Mouse (Mus musculus) ovary, postnatal 36 days (tissue): Measurements from ENCODE around the gene Gpr180.
"Not testable (repeated sequence)": the region's sequence is repeated elsewhere in the genome, so short reads cannot be mapped to it uniquely, and the experiment has no call there.

ENCODE experiments used
- DNase-seq: peaks from one replicate; pipeline ENCODE4 v3.0.0; 2022; ENCODE audit warnings: low spot score, mixed read lengths

Gene Gpr180

DNA sequence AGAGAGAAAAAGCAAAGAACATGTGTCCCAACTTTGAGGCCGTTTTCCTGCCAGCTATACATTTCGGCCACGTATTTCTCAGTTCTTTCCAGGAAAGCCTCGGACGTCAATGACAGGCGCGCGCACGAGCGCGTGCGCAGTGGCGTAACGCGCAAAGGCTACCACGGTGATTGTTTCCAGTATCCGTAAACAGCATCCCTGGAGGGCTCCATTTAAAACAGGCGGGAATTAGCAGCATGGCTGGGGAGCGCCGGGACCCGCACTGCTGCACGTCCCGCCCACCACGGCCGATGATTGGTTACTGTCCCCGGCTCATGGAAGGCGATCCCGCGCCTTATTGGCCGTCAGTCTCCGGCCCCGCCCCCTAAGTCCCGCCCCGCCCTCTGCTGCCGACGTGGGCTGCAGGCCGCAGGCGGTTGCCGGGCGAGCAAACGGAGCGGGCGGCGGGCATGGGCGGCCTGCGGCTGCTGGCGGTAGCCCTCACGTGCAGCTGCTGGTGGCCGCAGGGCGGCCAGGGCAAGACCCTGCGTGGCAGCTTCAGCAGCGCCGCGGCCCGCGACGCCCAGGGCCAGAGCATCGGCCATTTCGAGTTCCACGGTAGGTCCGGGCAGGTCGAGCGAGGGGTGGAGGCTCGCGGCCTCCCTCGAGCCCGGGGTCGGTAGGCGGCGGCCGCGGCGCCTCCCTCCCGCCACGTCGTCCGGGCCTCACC, at the start of gene Gpr180:
Gene Gpr180 (plus strand): TSS at position 415 of the 709 bp plus-strand sequence.
- peak; percentile 96 for DNase-seq

DNA sequence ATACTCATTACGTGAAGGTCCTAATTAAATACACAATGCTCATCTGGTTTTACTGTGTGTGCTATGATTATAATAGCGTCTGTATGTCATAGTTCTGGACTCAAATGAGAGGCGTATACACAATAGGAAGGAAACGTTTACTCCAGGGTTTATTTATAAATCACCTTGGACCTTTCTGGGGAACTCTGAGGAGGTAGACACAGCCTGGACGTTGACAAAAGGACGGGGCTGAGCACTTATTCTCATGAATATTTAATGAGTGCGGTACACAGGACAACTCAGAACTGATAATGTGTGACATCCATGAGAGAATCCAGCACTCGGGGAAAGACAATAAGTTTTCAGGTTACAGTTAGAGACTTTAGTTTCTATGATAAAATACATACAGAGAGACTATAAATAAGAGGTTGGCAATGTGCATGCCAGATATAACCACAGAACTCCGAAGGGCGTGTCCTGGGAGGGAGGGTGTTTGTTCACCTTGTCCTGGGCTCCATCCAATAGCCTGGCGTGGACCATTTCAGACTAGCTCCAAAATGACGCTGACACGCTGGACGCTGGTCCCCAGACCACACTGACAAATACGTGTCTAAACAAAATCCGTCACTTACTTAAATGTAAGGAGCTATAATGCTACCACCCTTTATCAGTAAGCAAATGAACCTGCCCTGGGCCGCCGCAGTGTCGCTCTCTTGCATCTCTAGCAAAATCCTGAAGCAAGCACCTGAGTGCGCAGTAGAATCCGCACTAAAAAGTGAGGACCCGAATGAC, 48.3 kb upstream of the Gpr180 start:
- DNase-seq, result no peak

DNA sequence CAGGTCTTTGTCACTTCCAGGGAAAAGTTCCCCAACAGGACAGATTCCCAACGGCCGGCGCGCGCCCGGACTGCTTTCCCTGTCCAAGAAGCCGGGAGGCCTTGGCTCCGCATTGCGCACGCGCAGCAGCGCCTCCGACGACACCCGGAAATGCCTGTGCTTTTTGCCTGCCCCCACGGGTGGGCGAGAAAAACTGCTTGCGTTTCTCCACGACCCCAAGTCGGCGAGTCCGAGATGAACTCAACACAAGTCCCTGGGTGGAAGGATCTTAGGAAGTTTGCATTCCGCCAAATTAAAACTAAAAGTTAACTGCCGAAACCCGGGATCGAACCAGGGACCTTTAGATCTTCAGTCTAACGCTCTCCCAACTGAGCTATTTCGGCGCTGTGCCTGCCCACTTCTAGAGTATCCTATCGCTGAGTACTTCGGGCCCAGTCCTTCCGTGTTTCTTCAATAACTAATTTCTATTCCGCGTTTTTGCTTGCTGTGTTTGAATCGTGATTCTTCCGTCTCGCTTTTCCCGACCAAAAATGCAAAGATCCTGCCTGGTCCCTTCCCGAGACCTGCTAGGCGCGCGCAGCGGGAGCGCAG, 47.6 kb upstream of the Gpr180 start:
- DNase-seq, result peak; percentile 91

DNA sequence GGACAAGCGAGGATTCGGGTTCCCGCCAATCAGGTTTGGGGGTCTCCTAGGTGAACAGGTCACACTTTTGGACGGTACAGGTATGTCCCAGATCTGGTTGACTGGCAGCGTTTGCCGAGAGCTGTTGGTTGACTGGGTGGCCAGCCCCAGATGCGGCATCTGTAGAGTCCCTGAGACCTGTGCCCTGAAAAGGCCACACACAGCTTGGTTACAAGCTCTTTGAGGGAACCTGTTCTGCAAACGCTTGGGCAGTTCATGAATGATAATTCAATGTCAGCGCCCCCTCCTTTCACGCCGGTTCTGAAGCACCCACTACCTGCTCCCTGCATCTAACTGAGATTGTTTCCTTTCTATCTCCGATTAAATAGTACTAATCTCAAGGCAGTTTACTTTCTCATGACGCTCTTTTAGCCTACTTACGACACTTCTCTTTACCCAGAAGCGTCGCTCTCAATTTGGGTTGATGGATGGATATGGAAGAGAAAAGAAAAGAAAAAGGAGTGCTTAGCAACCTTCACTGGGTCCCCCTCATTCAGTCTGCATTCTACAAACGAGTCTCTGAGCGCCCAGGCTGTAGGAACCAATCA, 47.1 kb upstream of the Gpr180 start:
- DNase-seq, result no peak

DNA sequence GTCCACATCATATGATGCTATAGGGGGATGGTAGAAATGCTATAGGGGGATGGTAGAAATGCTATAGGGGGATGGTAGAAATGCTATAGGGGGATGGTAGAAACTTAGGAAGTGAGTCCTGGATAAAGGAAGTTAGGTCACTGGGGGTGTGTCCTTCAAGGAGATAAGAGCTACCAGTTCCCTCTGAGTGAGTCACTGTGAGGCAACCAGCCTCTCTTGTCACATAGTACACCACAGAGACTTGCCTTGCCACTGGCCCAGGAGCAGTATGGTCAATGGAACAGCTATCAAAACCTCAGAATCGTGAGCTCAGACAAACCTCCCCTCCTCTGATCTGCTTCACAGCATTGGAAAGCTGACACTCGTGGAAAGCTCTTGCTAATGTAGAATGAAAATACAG, 38.7 kb upstream of the Gpr180 start:
- no peak for DNase-seq

DNA sequence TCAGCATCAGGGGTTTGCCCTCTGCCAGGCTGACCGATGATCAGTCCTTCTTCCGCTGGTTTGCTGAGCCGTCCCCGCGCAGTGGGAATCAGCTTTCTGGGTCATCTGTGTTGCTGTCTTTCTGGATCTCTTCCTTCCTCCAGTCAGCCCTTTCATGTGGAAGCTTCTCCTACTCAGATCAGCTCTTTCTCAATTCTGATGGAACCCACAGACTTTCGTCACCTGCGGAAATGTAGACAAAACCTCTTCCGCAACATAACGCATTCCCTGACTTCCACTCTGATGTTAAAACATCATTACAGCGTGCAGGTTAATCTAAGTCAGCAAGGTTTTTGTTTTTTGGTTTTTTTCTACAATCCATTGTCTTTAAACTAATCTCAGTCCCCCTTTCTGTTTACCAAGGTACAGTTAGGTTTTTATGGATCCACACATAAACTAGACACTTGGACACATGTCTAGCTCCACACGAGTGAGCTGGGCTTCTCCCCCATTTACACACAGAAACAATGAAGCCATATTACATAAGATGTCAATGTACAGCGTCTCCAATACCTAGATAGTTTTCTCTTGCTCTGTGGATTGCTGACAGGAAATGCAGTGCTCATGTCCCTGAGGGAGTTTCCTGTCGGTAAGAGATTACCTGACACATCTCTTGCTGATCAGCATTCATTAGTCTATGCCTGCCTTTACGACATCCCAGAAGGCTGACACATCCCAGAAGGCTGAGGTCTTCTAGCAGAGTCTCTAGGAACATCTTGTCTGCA, 35.5 kb upstream of the Gpr180 start:
- no peak for DNase-seq

DNA sequence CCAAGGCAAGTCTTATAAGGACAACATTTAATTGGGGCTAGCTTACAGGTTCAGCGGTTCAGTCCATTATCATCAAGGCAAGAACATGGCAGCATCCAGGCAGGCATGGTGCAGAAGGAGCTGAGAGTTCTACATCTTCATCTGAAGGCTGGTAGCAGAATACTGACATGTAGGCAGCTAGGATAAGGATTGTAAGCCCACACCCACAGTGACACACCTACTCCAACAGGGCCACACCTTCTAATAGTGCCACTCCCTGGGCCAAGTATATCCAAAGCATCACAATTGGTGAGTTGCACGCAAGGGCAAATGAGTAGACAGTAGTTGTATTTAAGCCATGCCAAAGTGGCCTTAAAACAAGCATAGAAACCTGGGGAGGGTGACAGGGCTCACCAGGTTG, 29.5 kb upstream of the Gpr180 start:
- not testable (repeated sequence) for DNase-seq

DNA sequence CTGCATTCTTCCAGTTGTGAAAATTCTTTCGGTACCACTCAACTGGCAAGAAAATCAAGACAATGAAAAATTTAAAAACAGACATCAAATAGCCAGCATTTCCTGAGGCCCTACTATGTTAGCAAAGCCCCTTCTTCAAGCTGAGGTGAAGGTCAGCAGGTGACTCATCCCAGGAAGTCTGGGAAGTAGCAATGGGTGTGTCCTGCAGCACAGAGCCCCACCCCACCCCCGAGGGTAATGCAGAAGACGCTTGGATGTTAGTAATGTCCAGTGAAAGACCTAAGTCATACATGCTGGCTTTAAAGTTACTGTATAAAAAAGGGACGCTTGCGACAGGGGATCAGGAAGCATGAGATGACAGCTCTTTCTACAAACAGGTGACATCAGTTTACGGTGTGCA, 23.8 kb upstream of the Gpr180 start:
- no peak for DNase-seq

DNA sequence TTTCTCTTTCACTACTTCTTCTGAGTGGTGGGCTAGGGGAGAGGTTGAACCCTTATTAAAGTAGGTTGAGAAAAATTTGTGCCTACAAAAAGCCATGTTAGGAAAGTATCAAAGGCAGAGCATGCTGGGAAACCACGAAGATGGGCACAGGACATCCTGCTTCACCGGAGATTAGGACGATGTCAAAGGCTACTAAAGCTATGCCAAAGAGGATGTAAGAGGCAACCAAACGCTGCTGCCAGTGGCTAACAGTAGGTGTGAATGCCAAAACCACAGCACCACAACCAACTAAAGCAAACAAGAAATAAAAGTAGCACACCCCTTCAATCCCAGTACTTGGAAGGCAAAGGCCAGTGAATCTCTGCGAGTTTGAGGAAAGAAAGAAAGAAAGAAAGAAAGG, 12.8 kb upstream of the Gpr180 start:
- no peak for DNase-seq

DNA sequence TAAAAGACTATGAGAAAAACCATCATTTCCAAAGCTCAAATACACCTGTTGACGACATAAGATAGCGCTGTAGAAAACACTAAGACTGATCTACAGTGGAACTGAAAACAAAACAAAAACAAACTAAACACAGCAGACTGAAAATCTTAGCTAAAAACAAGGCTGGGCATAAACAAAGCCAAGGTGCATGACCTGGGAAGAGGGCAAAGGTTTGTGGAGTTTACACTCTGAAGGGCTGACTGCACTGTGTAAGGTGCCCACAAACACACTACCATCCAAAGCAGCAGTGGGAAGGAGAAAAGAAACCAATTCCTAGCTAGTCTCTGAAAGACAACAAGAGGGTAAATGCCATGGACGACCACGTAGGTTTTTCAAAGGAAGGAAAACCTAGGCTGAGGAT, 12.2 kb upstream of the Gpr180 start:
- no peak for DNase-seq

DNA sequence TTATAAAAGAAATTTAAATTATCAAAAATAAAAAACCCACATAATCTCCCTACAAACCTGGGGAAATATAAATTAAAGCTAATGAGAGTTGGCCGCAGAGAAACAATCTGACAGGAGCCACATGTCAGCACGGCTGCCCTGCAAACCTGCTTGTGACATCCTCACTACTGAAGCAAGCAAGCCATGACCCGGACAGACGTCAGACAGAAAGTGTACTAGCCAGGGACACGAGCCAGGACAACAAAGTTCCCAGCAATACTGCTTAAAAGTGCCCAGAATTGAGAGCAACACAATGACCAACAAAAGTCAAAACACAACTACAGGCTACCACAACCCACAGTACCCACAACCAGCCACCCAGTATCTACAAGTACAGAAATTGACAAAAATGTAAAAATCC, 10.7 kb upstream of the Gpr180 start:
- no peak for DNase-seq

DNA sequence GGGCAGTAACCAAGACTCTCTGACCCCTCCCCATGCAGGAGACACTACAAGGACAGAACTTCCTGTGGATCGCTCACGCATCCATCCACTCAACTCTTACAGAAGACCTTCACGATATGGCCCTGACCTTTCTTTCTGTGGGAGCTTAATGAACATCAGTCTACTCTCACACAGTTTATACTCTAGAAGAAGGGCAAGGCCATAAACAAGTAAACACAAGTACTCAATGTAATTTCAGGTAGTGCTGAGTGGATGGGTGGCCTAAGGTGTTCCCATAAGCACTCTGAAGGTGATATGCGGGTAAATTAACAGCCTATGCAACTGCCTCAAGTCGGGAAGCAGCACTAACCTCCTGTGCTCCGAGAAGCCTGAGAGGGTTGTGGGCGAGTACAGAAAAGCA, 5.5 kb upstream of the Gpr180 start:
- no peak for DNase-seq

DNA sequence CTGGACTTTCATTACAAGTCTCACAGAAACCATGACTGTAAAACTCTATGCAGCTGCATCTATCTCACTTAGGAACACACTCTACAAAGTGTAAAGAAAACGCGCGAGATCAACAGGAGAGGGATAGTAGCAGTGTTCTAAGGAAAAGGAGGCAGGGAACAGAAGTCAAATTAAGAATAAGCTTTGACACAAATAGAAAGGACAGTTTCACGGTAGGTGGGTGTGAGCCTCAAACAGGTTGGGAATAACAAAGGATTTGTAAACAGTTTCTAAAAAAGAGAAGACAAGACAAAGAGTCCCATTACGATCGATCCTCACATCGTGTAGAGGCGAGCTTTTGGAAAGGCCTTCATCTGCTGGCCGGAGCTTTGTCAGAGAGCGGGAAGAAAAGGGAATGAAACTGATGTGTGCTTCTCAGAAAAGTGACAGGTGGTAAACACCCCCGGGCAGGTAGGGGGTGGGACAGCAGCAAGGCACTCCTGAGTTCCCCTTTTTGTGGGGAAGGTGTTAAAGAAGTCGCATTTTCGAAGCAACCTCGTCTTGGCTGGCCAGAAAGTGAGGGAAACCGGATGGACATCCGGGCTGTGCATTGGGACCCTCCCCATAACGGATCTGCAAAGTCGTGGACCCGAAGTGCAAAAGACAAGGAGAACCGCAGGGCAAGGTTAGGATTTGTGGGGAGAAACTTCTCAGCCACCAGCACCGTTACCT, 4.9 kb upstream of the Gpr180 start:
- DNase-seq, result no peak

DNA sequence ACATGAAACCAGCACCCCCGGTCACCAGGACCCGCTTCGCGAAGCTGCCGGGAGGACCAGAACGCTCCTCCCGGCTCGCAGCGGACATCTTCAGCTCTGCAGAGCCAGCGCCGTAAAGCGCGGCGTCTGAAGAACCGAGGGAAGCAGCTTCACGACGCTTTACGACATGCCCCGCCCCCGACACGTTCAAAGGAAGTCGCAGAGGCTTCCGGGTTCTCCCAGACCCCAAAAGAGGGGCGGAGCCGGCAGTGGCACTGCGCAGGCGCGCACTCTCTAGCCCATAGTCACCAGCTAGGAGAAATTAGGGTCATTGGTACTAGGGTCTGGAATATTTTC, 4.3 kb upstream of the Gpr180 start, which contains the start of gene Tgds:
Gene Tgds (minus strand): TSS at position 114 of the 336 bp plus-strand sequence.
- peak; percentile 97 for DNase-seq

DNA sequence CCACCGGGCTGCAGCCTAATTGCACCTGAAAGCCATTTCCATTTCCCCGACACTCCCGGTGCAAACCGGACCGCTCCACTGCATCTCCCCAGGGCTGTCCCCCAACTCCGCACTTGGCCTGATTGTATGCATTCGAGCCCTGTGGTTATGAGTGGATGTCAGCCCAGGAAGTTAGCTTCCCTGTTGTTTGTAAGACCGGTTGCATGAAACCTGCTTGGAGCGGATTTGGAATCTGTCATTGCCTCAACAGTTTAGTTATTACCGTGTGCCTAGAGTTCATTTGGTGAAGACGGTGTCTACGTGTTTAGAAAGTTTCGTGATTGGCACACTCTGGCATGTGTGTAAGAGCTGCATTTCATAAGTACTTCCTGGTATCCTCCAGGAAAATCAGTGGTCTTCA, 529 bp downstream of the Gpr180 start:
- no peak for DNase-seq

DNA sequence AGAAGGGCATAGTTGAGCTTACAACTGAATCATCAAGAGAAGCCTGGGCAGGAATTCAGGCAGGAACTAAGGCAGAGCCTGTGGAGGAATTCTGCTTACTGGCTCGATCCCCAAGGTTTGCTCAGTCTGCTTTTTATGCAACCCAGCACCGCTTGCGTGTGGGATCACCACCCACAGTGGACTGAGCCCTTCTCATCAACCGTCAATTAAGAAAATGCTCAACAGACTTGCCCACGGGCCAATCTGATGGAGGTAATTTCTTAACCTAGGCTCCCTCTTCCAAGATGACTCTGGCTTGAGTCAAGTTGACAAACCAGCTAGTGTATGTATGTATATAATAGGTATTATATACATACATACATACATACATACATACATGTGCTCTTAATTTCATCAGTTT, 5.3 kb downstream of the Gpr180 start:
- DNase-seq, result no peak

DNA sequence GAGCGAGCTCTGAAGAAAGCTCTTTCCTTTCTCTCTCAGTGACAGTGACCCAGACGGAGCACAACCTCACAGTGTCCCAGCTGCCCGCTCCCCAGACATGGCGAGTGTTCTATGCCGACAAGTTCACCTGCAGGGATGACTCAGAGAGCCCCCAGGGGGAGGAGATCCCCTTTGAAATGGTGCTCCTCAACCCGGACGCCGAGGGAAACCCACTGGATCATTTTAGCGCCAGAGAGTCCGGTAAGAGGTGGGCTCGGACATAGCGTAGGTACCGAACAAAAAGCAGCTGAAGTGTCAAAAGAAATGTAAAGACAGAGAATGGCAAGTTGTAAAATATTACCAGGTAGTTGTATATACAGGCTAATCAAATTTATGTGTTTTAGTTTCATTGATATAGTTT, 11.1 kb downstream of the Gpr180 start:
- DNase-seq, result no peak

DNA sequence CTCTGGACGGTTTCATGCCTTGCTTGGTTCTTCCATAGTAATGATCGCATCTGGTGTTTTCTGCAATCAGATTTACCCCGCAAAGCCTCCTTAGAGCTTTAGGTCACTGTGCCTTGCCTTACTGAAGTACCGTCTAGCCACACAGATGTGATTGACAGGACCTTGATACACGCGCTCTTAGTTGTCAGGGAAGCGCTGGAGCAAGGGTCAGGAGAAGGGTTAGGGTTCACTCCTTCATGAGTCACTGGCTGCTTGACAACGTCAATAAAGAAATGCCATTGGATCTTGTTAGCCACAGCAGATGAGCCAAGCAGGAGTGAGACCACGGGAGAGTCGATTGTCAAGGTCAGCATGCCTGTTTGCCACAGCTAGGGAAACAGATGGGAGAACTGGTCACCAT, 11.6 kb downstream of the Gpr180 start:
- no peak for DNase-seq

DNA sequence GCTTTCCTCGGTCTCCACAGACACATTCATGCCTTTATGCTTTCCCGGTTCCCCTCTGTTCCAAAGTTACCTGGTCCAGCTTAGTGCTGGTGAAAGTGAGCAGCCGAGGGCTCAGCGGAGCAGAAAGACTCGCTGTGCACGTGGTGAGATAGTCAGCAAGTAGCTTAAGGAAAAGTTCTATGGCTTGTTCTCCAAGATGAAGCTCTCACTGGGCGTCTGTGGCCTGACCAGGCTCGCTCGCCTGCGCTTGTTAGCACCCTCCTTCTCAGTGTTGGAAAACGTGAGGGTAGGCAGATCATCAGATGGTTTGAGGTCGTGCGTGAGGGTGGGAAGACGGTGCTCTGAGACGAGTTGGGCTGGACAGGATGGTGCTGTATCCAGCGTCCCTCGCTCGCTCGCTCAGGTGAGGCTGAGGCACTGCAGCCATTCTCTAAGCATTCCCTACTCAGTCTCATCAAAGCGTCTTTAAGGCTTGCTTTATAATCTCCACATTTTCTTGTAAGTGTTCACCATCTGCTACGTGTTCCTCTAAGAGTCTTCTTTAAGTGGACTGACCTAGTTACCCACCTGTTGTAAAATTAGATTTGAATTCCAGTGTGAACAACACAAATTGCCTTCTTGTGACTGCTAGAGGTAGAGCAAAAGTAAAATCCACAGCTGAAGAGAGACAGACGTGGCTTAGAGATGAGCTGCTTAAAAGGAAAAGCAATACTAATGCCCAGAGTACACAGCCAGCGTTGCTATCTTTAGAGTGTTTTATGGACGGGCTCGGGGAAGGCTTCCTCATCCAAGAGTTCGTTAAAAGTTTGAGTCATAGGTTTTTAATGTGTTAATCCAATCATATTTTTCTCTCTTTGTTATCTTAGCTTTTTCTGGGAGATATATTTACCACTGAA, 13.9 kb downstream of the Gpr180 start:
- DNase-seq, result no peak

DNA sequence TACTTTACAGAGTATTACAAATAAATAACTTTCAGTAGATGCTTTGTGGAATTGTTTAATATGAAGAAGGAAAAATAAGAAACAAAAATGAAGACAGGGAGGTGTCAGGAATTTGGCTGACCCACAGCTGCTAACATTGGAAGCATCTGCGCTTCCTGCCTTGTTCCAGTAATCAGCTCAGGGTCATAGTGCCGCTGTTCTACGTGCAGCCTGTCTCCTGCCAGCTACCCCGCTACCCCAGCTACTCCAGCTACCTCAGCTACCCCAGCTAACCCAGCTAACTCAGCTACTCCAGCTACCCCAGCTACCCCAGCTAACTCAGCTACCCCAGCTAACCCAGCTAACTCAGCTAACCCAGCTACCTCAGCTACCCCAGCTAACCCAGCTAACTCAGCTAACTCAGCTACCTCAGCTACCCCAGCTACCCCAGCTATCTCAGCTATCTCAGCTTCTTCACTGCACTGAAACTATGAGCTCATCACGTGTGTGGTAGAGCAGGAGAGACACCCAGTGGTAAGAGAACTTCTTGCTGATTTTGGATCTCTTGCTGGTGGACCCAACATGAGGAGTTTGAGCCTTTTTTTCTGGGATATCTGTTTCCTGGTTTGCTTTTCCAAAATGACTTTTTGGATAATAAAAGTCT, 14.8 kb downstream of the Gpr180 start:
- DNase-seq, result no peak
